Mouse (Mus musculus) liver, embryonic 13.5 days (tissue): ENCODE measurements around the gene Tifa. TPM values are rescaled to one million over a fixed set of nuclear protein-coding genes. Genes with fewer than 3 reads are reported as not detected.
"Not testable (repeated sequence)": the region's sequence is repeated elsewhere in the genome, so short reads cannot be mapped to it uniquely, and the experiment has no call there.

Experiments
- ATAC-seq: fragments of 200-750 bp; cut with Nextera tagmentation; 2 replicates; pipeline ENCODE4 v1.8.0; 2017; ENCODE audit warnings: low read depth, mild to moderate bottlenecking, moderate number of reproducible peaks, moderate library complexity
- DNase-seq: peaks from one replicate; pipeline ENCODE4 v3.0.0; 2022
- H3K27ac ChIP-seq: fragments of 300-500 bp; sonication (generic); 2 replicates; pipeline ENCODE4 v1.5.1; 2015; ENCODE audit warnings: moderate library complexity, mild to moderate bottlenecking, inconsistent platforms
- H3K27me3 ChIP-seq: fragments of 300-500 bp; sonication (generic); 2 replicates; pipeline ENCODE4 v1.6.1; 2015; ENCODE audit warnings: mild to moderate bottlenecking, inconsistent platforms
- H3K36me3 ChIP-seq: fragments of 300-500 bp; sonication (generic); 2 replicates; pipeline ENCODE4 v1.6.1; 2015; ENCODE audit warnings: mild to moderate bottlenecking, inconsistent platforms
- H3K4me1 ChIP-seq: fragments of 300-500 bp; sonication (generic); replicated peaks from 2 replicates; pipeline ENCODE4 v1.6.1; 2015; ENCODE audit warnings: inconsistent platforms
- H3K4me2 ChIP-seq: fragments of 300-500 bp; sonication (generic); 2 replicates; pipeline ENCODE4 v1.6.1; 2015; ENCODE audit warnings: inconsistent platforms, mild to moderate bottlenecking, moderate library complexity
- H3K4me3 ChIP-seq: fragments of 300-500 bp; sonication (generic); replicated peaks from 2 replicates; pipeline ENCODE4 v1.5.1; 2015; ENCODE audit warnings: mild to moderate bottlenecking, inconsistent platforms
- H3K9ac ChIP-seq: fragments of 300-500 bp; sonication (generic); 2 replicates; pipeline ENCODE4 v1.6.1; 2015; ENCODE audit warnings: mild to moderate bottlenecking, inconsistent platforms
- H3K9me3 ChIP-seq: fragments of 300-500 bp; sonication (generic); replicated peaks from 2 replicates; pipeline ENCODE4 v1.6.1; 2016; ENCODE audit warnings: inconsistent platforms
- WGBS: fragments of 180-500 bp; shearing (Covaris S2); methylation state at CpG from one replicate; pipeline ENCODE4 v1.1.7; 2015; ENCODE audit not compliant: insufficient replicate concordance; 5-methylcytosine and 5-hydroxymethylcytosine counted together
- polyA plus RNA-seq: library from polyadenylated mRNA; unstranded; fragments of >200 nt; fragmentation: Nextera tagmentation; extraction: Ambion mirVana; gene quantifications from 2 replicates; pipeline ENCODE4 v1.2.1, GENCODE M21; 2015

The Tifa gene
- polyA plus RNA-seq, 1 experiment from 2014 or later: 14.2 TPM

- H3K36me3 ChIP-seq: no peaks in the 10 kb centered on the region
- peaks cover 16% of the 10 kb centered on the region for H3K4me1 ChIP-seq
- ATAC-seq (no peak), DNase-seq (no peak)
- H3K27me3 ChIP-seq: peaks cover under 1% of the 10 kb centered on the region; the same call in 1 of the 2 replicates
- H3K9me3 ChIP-seq: no peaks in the 10 kb centered on the region
- WGBS: 8% methylated on average over 8 of the region's 8 CpGs
- H3K4me2 ChIP-seq: no peak overlapping the region
- H3K27ac ChIP-seq: no peak overlapping the region
- H3K9ac ChIP-seq: no peak overlapping the region
- H3K4me3 ChIP-seq: no peak overlapping the region
Observed at GRCm38 (mm10) chr3:127759212-127759611, 30.4 kb upstream of the Tifa start.

- Histone ChIP-seq H3K4me1 (peaks cover 14% of the 10 kb centered on the region), H3K4me3 (no peak overlapping the region), H3K27ac (no peak overlapping the region), H3K36me3 (no peaks in the 10 kb centered on the region), H3K4me2 (no peak overlapping the region), H3K9ac (no peak overlapping the region), H3K27me3 (no peaks in the 10 kb centered on the region; the same call in 1 of the 2 replicates), H3K9me3 (no peaks in the 10 kb centered on the region)
- no peak for DNase-seq
- WGBS: 53% methylated on average over 8 of the region's 8 CpGs
- ATAC-seq: no peak
Observed at GRCm38 (mm10) chr3:127762403-127762802, 27.2 kb upstream of the Tifa start.

GRCm38 (mm10) chr3:127763076-127763612 is 26.5 kb upstream of the Tifa start:
- WGBS: 19% methylated on average over 7 of the region's 7 CpGs
- Histone ChIP-seq H3K4me1 (peaks cover 8% of the 10 kb centered on the region), H3K27ac (no peak overlapping the region), H3K4me2 (no peak overlapping the region), H3K9me3 (no peaks in the 10 kb centered on the region), H3K36me3 (no peaks in the 10 kb centered on the region), H3K27me3 (no peaks in the 10 kb centered on the region; the same call in 1 of the 2 replicates), H3K9ac (no peak overlapping the region), H3K4me3 (no peak overlapping the region)
- DNase-seq (peak; percentile 65), ATAC-seq (no peak)

GRCm38 (mm10) chr3:127764541-127764940 is 25.1 kb upstream of the Tifa start:
- Histone ChIP-seq H3K4me1 (no peaks in the 10 kb centered on the region), H3K9ac (no peak overlapping the region), H3K4me3 (no peak overlapping the region), H3K9me3 (no peaks in the 10 kb centered on the region), H3K36me3 (no peaks in the 10 kb centered on the region), H3K4me2 (no peak overlapping the region), H3K27ac (no peak overlapping the region), H3K27me3 (no peaks in the 10 kb centered on the region; the same call in 1 of the 2 replicates)
- WGBS: 50% methylated on average over 5 of the region's 5 CpGs
- no peak for ATAC-seq
- DNase-seq: no peak

- Histone ChIP-seq H3K27me3 (no peaks in the 10 kb centered on the region; the same call in 1 of the 2 replicates), H3K36me3 (no peaks in the 10 kb centered on the region), H3K27ac (no peak overlapping the region), H3K4me2 (no peak overlapping the region), H3K4me3 (no peak overlapping the region), H3K4me1 (no peaks in the 10 kb centered on the region), H3K9me3 (no peaks in the 10 kb centered on the region), H3K9ac (no peak overlapping the region)
- ATAC-seq: no peak
- 50% methylated on average over 3 of the region's 3 CpGs for WGBS
- no peak for DNase-seq
Observed at GRCm38 (mm10) chr3:127765971-127766370, 23.6 kb upstream of the Tifa start.

GRCm38 (mm10) chr3:127769146-127769545 is 20.5 kb upstream of the Tifa start:
- Histone ChIP-seq H3K9ac (no peak overlapping the region), H3K27ac (no peak overlapping the region), H3K27me3 (no peaks in the 10 kb centered on the region), H3K36me3 (no peaks in the 10 kb centered on the region), H3K4me1 (no peaks in the 10 kb centered on the region), H3K9me3 (no peaks in the 10 kb centered on the region), H3K4me2 (no peak overlapping the region), H3K4me3 (no peak overlapping the region)
- ATAC-seq: no peak
- 54% methylated on average over 11 of the region's 11 CpGs for WGBS
- DNase-seq: no peak

GRCm38 (mm10) chr3:127780021-127780644 is 9.5 kb upstream of the Tifa start, which contains the start of gene Alpk1:
TSS of gene Alpk1 (minus strand) at chr3:127780527.
- H3K9me3 ChIP-seq: no peaks in the 10 kb centered on the region
- ATAC-seq: peak; percentile 80
- DNase-seq: peak; percentile 49
- H3K27me3 ChIP-seq: no peaks in the 10 kb centered on the region
- H3K9ac ChIP-seq: peak within 1 kb of the TSS; percentile 57
- peaks cover 14% of the 10 kb centered on the region for H3K4me1 ChIP-seq
- no peaks in the 10 kb centered on the region for H3K36me3 ChIP-seq
- peak within 1 kb of the TSS; percentile 58 for H3K4me3 ChIP-seq
- 3% methylated on average over 24 of the region's 24 CpGs for WGBS
- H3K27ac ChIP-seq: no peak within 1 kb of the TSS; the same call in 1 of the 2 replicates
- H3K4me2 ChIP-seq: peak within 1 kb of the TSS; percentile 77

GRCm38 (mm10) chr3:127780921-127781320 is 8.7 kb upstream of the Tifa start:
- H3K4me3 ChIP-seq: no peak overlapping the region
- no peaks in the 10 kb centered on the region for H3K9me3 ChIP-seq
- WGBS: 86% methylated on average over 9 of the region's 9 CpGs
- peaks cover 14% of the 10 kb centered on the region for H3K4me1 ChIP-seq
- H3K9ac ChIP-seq: no peak overlapping the region
- H3K27ac ChIP-seq: no peak overlapping the region
- H3K27me3 ChIP-seq: no peaks in the 10 kb centered on the region
- no peak for DNase-seq
- H3K36me3 ChIP-seq: no peaks in the 10 kb centered on the region
- no peak for ATAC-seq
- H3K4me2 ChIP-seq: no peak overlapping the region

GRCm38 (mm10) chr3:127782921-127783320 is 6.7 kb upstream of the Tifa start:
- ATAC-seq (no peak), DNase-seq (no peak)
- Histone ChIP-seq H3K4me3 (no peak overlapping the region), H3K4me2 (no peak overlapping the region), H3K36me3 (no peaks in the 10 kb centered on the region), H3K27ac (no peak overlapping the region), H3K27me3 (no peaks in the 10 kb centered on the region), H3K4me1 (peaks cover 15% of the 10 kb centered on the region), H3K9me3 (no peaks in the 10 kb centered on the region), H3K9ac (no peak overlapping the region)
- WGBS: 78% methylated on average over 6 of the region's 6 CpGs

GRCm38 (mm10) chr3:127783680-127784079 is 5.9 kb upstream of the Tifa start:
- H3K4me3 ChIP-seq, H3K27me3 ChIP-seq, H3K9me3 ChIP-seq, H3K9ac ChIP-seq, ATAC-seq, H3K4me2 ChIP-seq, H3K27ac ChIP-seq, DNase-seq, H3K36me3 ChIP-seq: not testable (repeated sequence)
- H3K4me1 ChIP-seq: peaks cover 20% of the 10 kb centered on the region
- 88% methylated on average over 8 of the region's 8 CpGs for WGBS

GRCm38 (mm10) chr3:127787032-127787431 is 2.6 kb upstream of the Tifa start:
- H3K27ac ChIP-seq: peak overlapping the region; percentile 5; the same call in 1 of the 2 replicates
- H3K4me2 ChIP-seq: no peak overlapping the region
- no peaks in the 10 kb centered on the region for H3K36me3 ChIP-seq
- H3K27me3 ChIP-seq: 0 out of 2 replicates have a peak, but pooled peaks cover 7% of the 10 kb centered on the region
- H3K4me3 ChIP-seq: no peak overlapping the region
- H3K4me1 ChIP-seq: peaks cover 22% of the 10 kb centered on the region
- no peaks in the 10 kb centered on the region for H3K9me3 ChIP-seq
- no peak overlapping the region for H3K9ac ChIP-seq
- DNase-seq: no peak
- ATAC-seq: no peak

GRCm38 (mm10) chr3:127788038-127788437 is 1.6 kb upstream of the Tifa start:
- no peak for DNase-seq
- no peaks in the 10 kb centered on the region for H3K36me3 ChIP-seq
- H3K4me2 ChIP-seq: 0 out of 2 replicates have a peak overlapping the region, but pooled peaks have one; percentile 4
- peaks cover 32% of the 10 kb centered on the region for H3K4me1 ChIP-seq
- no peak overlapping the region for H3K4me3 ChIP-seq
- H3K9me3 ChIP-seq: no peaks in the 10 kb centered on the region
- H3K9ac ChIP-seq: no peak overlapping the region; the same call in 1 of the 2 replicates
- H3K27me3 ChIP-seq: 0 out of 2 replicates have a peak, but pooled peaks cover 7% of the 10 kb centered on the region
- ATAC-seq: no peak
- WGBS: 43% methylated on average over 7 of the region's 7 CpGs
- no peak overlapping the region for H3K27ac ChIP-seq
